14 mouse cellular contexts compared by ENCODE assay signal in genomic region chr11:24679581-24679980, GRCm38 (mm10).
DNase-seq lines count a peak whose midpoint lies in the region.
"Had no signal": no experiment of that assay in that cellular context is flagged by ENCODE, and none has a peak within 500 bp of the region (broad histone marks: within the 10 kb centered on the region; RNA-seq: fewer than 3 reads in every experiment).

No protein-coding gene starts in this region.

- intact Hi-C loops in left cerebral cortex, postnatal 10 days (cut with DNase I) = no loop called here

- DNase-seq in frontal cortex, adult 2 months (ENCODE audit: extremely low spot score in 1 of 2, low spot score in 1 of 2) = peak; percentile 14 to 54
- DNase-seq in frontal cortex, postnatal 25 days (ENCODE audit: low spot score in 2 of 2) = no peak
- DNase-seq in left cerebral cortex, adult 9 months (ENCODE audit: low spot score in 2 of 2) = peak; percentile 10 to 52
- DNase-seq in left cerebral cortex, postnatal 10 days (ENCODE audit: extremely low spot score in 1 of 2, low spot score in 2 of 2) = no peak
- DNase-seq in right cerebral cortex, adult 2 months (ENCODE audit: low spot score in 2 of 2) = peak; percentile 16 to 19
- no peak for DNase-seq in right cerebral cortex, postnatal 4 days
- DNase-seq in cerebellum, adult 9-11 months = no peak
- DNase-seq: adrenal gland, postnatal 10 days; cerebellum, adult 11-12 months; cerebellum, adult 9-10 months; cerebellum, postnatal 36 days; gastrocnemius, adult 2 months; gastrocnemius, postnatal 25 days; heart, postnatal 36 days had no signal

Comparison
In these comparisons a context has a peak if more than half of its experiments do, and no peak if none do; other contexts are left out.
1. DNase-seq: peak in frontal cortex, adult 2 months (2 of 2), left cerebral cortex, adult 9 months (2 of 2) and right cerebral cortex, adult 2 months (2 of 2); none in frontal cortex, postnatal 25 days (0 of 2), left cerebral cortex, postnatal 10 days (0 of 2), right cerebral cortex, postnatal 4 days (single experiment) and cerebellum, adult 9-11 months (single experiment).